Mouse (Mus musculus) cerebellum, adult 9-11 months (tissue): ENCODE results near the gene Scimp.
"Not testable (repeated sequence)": the region's sequence is repeated elsewhere in the genome, so short reads cannot be mapped to it uniquely, and the experiment has no call there.

ENCODE experiments used
- DNase-seq: peaks from one replicate; pipeline ENCODE4 v3.0.0; 2022

Scimp gene

GRCm38 (mm10) chr11:70763936-70764808 lies 48.2 kb downstream of the Scimp start, which contains the start of gene Zfp3:
TSS of gene Zfp3 (plus strand) at chr11:70764209.
- peak; percentile 83 for DNase-seq

GRCm38 (mm10) chr11:70763582-70763935 lies 48.8 kb downstream of the Scimp start:
- DNase-seq, result no peak

- no peak for DNase-seq
Measured at GRCm38 (mm10) chr11:70762641-70763040, 49.7 kb downstream of the Scimp start.

GRCm38 (mm10) chr11:70760446-70760845 lies 51.9 kb downstream of the Scimp start:
- not testable (repeated sequence) for DNase-seq

- peak; percentile 57 for DNase-seq
Measured at GRCm38 (mm10) chr11:70755645-70756044, 56.7 kb downstream of the Scimp start.

GRCm38 (mm10) chr11:70754958-70755357 lies 57.4 kb downstream of the Scimp start:
- no peak for DNase-seq

GRCm38 (mm10) chr11:70754476-70754875 lies 57.9 kb downstream of the Scimp start:
- no peak for DNase-seq

- DNase-seq, result no peak
Measured at GRCm38 (mm10) chr11:70753146-70753545, 59.2 kb downstream of the Scimp start.

- DNase-seq, result no peak
Measured at GRCm38 (mm10) chr11:70752337-70753017, 59.9 kb downstream of the Scimp start.

- DNase-seq, result no peak
Measured at GRCm38 (mm10) chr11:70747876-70748545, 64.4 kb downstream of the Scimp start.

GRCm38 (mm10) chr11:70745636-70746035 lies 66.8 kb downstream of the Scimp start:
- no peak for DNase-seq

GRCm38 (mm10) chr11:70742581-70743459 lies 69.6 kb downstream of the Scimp start:
- DNase-seq, result no peak

GRCm38 (mm10) chr11:70742117-70742516 lies 70.3 kb downstream of the Scimp start:
- DNase-seq, result no peak

- DNase-seq, result no peak
Measured at GRCm38 (mm10) chr11:70741603-70742002, 70.8 kb downstream of the Scimp start.
